Mouse (Mus musculus) retina, postnatal 1 day (tissue): ENCODE measurements around the gene Gm20388.

Experiments
- DNase-seq: peaks from one replicate; pipeline ENCODE4 v3.0.0-alpha.2; 2012

The Gm20388 gene

GRCm38 (mm10) chr8:123692165-123692962 lies 3781.7 kb downstream of the Gm20388 start:
- no peak for DNase-seq

DNA sequence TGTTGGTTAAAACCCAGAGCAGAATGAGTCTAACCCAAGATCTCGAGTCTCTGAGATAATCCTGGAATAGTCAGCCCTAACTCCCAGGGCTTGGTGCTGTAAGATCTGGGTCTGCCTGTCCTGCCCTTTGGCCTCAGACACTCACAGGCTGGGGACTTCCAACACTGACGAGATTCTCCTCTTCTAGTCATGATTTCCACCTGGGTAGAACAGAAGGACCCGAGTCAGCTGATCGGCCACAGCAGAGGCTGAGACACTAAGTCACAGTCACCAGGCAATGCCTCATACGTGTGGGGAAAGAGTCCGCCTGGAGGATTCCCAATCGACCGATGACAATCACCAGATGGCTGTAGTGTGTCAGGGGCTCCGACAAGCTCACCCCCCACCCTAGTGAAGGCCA lies 3785.5 kb downstream of the Gm20388 start:
- no peak for DNase-seq

DNA sequence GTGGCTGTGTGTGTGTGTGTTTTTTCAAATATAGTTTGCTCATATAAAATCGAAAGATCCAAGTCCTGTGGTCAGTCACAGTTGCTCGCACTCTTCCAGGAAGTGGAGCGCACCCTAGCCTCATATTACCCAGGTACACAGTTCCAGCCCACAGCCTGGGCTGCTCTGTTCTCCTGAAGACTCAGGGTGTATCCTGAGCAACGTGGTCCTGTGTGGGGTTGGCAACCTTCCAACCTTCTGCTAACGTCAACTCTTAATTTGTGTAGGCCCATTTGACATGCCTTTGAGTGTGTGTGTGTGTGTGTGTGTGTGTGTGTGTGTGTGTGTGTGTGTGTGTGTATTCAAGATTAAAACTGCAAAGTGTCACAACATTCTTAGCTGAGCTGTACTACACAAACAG lies 3786.7 kb downstream of the Gm20388 start:
- no peak for DNase-seq

DNA sequence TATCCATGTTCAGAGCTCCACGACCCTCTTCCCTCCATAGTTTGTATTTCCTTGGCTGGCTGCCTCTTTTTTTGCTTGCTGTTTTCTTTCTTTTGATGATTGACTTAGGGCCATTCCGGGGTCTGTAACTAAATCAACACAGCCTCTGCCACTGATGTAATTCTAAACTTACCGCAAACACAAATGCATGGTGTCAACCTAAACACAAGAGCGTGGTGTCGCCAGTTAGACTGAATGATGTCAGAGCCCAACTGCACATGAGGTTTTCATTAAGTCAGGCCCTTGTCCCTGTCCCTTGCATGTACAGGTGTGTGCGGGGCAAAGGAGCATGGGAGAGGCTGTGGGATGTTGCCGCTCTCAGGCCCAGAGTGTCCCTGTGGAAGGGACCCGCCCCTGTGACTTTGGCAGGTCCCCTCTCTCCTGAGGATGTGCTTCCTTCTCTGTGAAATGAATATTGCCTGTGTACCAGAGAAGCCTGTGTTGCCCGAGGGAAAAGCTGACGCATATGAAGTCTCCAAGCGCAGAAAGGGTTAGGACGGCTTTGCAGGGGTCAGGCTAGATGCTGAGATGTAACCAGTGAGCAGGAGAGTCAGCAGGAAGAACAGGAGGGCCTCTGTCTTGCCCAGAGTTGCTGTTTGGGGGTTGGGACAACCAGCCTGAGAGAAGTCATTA lies 3789.9 kb downstream of the Gm20388 start:
- DNase-seq = no peak

GRCm38 (mm10) chr8:123701952-123702587 lies 3791.4 kb downstream of the Gm20388 start:
- DNase-seq = no peak

DNA sequence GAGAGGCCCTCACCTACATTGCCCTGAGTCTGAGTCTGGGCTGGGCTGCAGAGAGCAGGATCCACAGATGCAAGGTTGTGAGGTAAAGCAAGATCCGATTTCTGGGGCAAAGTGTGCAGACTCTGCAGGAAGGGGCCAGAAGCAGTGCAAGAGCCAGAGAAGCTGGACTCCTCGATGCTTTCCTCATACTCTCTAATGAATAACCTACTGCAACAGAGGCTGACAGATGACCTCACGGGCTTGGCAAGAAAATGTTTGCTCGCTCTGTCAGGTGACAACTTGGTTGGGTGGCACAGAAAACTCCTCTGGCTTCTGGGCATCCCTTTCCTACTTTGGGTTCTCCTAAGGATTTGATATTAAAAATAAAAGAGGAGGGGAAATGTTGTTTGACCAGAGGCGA lies 3794.7 kb downstream of the Gm20388 start:
- no peak for DNase-seq

DNA sequence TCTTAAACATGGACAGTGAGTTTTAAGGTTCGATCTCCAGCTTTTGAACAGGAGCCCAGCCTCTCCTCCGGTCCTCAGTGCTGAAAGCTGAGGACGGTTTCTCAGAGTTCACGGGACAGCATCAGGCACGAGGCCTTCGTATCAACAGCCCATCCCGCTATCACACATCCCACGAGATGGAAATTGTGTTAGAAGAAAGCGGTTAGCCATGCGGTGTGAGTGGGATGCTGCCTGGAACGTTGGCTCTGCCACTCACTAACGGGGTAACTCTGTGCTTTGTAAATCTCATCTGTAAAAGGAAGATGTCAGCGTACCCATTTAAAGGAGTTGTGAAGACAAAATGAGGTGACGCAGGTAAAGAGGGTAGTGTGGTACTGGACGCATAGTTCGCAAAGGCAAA lies 3796.5 kb downstream of the Gm20388 start:
- no peak for DNase-seq

DNA sequence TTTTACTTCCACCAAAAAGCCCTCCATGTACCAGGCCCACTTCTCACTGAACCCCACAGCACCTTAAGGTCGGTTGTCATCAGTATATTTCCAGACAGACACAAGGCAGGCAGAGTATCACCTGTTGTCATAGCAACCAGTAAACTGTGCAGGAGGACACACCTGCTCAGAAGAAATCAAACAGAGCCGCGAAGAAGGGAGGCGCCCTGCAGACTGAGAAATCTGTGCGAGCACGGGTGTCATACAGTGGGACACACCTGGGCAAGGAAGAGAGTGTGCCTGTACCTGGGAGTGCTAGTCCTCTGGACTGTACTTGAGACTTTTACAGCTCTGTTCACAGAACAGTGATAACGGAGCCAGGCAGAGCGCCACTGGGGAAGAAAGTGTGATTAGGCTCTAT lies 3798.1 kb downstream of the Gm20388 start:
- no peak for DNase-seq

DNA sequence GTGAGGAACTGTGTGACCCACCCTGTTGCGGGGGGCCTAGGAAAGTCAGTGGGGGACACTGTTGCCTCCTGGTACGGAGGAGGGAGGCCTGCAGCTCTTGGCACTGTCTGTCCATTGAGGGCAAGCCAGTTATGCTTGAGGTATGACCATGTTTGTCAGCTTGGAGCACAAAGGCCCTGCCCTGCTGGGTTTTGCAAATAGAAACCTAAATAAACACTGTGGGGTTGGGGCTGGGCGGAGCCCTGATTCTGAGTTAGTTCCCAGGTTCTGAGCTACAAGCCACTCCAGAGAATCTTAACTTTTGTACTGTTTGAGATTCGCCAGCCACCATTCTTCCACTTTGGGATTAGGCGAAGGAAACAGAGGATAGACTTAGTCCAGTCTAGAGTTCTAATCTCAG lies 3799.7 kb downstream of the Gm20388 start:
- DNase-seq = no peak

GRCm38 (mm10) chr8:123714451-123714850 lies 3803.8 kb downstream of the Gm20388 start:
- DNase-seq = no peak

DNA sequence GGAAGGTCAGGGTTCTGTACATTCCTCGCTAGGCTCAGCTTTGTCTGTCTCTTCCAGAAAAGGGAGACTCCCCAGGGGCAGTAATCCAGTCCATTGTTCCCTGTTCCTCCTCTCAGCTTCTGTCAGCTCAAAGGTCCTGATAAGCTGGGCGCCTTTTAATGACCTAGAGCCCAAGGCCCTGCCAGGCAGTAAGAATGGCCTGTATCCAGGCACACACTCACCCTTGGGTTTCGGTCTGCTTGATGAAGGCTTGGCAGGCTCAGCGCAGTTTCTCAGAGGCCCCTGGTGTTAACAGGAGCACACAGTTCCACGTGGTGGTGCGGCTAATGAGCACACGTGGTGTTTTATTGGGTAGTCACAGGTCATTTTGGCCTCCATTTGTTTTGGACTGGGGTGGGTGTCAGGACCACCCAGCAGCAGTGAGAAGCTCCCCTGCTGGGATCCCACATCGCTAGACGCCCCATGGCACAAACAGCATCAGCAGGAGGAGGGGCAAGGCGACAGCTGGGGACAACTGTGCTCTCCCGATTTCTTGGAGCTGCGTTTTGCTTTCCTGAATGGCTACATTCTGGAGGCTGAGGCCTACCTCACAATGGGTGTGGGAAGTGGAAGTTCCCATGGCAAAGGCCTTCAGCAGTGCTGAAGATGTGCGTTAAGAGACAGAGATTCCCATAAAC lies 3805.4 kb downstream of the Gm20388 start:
- DNase-seq = peak; percentile 82

DNA sequence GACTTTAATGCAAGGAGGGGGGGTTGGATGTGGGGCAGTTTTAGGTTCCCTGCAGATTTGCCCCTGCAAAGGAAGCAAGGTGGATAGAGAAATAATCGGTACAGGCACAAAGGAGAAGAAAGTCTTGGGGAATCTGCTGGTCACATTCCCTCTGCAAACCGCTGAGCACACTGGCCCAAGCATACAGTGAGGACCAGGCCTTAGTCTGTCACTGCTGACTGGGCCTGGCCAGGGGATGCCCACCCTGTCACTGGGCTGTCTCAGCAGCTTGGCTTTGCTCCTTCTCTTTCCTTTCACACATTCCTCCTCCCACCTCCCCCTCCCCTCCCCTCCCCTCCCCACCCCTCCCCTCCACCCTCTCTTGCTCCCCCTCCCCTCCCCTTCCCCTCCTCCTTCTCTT lies 3806.5 kb downstream of the Gm20388 start:
- DNase-seq = no peak

DNA sequence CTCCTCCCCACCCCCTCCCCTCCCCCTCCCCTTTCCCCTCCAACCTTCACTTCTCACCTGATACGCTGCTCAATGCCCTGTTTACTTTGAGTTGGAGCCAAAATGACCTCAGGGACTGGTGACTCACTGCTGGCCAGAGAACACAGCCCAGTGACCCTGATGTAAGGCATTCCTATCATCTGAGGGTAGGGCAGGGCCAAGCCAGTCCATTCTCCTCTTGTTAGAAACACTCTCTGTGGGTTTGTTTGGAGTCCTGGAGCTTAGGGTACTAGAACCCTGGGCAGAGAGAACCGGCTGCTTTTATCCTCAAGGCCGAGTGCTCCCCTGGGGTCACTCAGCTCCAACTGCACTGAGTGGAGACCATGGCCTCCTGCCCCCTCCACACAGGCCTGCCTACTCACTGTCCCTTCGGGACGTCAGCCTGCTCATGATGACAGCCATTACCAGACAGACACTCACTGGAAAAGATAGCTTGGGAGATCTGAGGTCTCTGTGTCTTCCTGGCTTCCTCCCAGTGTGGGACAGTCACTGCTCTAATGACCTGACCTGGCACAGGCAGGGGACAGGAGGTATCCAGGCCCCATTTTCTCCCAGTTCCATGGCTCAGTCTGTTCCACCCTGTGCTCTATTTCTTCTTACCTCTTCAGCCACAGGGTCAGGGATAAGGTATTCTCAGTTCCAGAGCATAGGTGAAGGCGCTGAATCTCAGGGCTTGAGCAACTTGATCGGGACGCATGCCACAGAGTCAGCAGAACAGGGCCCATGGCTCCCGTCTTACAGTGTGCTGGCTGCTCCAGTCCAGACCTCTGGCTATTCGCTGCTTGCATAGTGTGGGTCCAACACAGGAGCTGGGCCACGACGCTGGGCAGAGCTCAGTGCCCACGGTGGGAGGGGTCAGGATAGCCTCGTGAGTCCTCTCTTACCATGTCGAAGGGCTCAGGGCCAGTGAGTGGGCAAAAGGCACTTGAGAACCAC lies 3807.2 kb downstream of the Gm20388 start:
- DNase-seq = peak; percentile 54

DNA sequence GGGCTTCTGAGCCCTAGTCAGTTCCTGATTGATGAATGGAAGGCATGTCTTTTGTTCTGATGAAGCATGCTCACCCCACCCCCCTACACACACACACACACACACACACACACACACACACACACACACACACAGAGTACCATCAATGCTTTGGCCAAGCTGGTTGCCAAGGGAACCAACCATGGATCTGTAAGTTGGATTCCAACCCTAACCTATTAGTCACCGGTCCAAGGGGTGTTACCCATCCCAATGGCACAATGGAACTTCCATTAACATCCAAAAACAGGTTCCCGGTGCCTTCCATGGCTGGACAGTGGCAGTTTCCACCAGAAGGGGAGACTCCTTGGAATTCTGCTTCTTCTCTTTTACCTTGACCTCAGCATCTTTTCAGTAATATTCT lies 3808.1 kb downstream of the Gm20388 start:
- DNase-seq = no peak

GRCm38 (mm10) chr8:123719280-123719679 lies 3808.6 kb downstream of the Gm20388 start:
- no peak for DNase-seq

- DNase-seq = peak; percentile 51
These were observed 3809.2 kb downstream of the Gm20388 start for GRCm38 (mm10) chr8:123719811-123720210.

DNA sequence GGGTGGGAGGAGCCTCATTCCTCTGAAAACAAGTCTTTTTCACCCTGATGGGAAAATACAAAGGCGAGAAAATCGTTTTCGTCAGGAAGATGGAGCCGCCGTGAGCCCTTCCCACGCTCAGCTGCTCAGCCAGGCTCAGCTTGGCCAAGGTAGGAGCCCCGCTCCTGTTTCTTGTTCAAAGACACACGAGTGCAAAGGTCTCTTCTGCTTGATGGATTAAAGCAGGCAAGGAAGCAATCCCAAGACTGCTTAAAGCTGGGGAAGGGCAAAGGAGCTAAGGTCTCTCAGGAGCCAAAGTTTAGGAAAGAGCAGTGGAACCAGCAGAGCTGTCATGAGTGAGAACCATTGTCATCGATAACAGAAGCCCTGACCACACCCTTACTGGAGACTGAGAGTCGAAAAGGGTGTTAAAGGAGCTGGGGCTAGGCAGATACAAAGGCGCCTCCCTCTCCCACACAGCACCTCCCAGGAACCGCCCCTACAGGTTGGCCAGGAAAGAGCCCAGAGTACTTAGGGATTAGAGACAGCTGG lies 3809.9 kb downstream of the Gm20388 start:
- peak; percentile 40 for DNase-seq

- no peak for DNase-seq
These were observed 3811.6 kb downstream of the Gm20388 start for GRCm38 (mm10) chr8:123722245-123722644.

DNA sequence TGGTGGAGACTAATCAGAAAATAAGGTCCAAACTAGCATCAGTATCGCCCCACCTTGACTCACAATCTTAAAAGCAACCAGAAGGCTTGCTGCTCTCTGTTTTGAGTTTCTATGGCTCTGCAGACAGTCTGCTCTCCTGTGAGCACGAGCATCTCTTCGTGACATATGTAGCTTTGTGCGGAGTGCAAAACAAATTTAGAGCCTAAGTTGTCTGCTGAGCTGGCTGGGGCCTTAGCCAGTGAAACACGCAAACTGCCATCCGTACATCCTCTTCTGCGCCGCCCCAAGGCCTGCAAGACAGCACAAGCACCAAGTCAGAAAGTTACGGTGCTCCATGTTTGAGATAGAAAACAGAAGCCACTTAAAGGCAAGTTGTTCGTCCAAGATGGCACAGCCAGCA lies 3814.1 kb downstream of the Gm20388 start:
- no peak for DNase-seq

GRCm38 (mm10) chr8:123725261-123725660 lies 3814.6 kb downstream of the Gm20388 start:
- DNase-seq = no peak

GRCm38 (mm10) chr8:123726759-123727158 lies 3816.1 kb downstream of the Gm20388 start:
- no peak for DNase-seq
